Mouse (Mus musculus): ENCODE data around the gene Zbtb32.

DNA sequence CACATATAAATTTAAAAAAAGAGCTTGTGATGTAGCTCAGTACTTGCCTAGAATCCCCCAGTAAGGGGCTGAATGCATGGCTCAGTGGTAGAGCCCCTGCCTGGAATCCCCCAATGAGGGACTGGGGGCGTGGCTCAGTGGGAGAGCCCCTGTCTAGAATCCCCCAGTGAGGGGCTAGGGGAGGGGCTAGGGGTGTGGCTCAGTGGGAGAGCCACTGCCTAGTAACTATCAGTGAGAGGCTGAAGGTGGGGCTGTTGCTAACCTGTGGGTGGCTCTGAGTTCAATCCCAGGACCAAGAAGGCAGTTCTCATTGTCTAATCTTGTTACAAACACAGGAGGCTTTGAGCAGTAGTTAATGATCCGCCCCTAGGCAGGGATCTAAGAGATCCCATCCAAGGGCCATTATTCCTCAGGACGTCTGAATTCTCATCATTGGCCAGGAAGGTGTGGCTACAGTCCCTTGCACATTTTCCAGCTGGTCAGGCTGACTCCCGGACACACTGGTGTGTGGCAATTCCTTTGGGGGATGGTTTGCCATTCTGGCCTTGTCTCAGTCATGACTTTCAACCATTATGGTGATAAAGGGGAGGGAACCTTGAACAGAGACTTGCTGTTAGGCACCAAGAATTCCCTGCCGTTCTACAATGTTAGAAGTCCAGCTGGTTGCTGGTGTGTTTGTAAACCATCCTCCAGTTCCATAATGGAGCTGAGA, 16.5 kb upstream of the Zbtb32 start:
- TF ChIP-seq POLR2A (IDR thresholded peaks at IDR 0.05; ENCODE audit: borderline replicate concordance, low read depth, low read length) (no peak), CTCF (IDR thresholded peaks at IDR 0.05; ENCODE audit: low read depth, low read length) (no peak)

Measured in bone marrow macrophage, adult 2 months (primary cell).